Mouse (Mus musculus) midbrain, embryonic 13.5 days (tissue): ENCODE measurements around the gene Timmdc1. TPM values are rescaled to one million over a fixed set of nuclear protein-coding genes. Genes with fewer than 3 reads are reported as not detected.

Source experiments
- ATAC-seq: fragments of 200-750 bp; cut with Nextera tagmentation; 2 replicates; pipeline ENCODE4 v1.8.0; 2017; ENCODE audit warnings: mild to moderate bottlenecking, moderate TSS enrichment, moderate library complexity
- H3K27ac ChIP-seq: fragments of 300-500 bp; sonication (generic); 2 replicates; pipeline ENCODE4 v1.5.1; 2015; ENCODE audit warnings: inconsistent platforms, mild to moderate bottlenecking, moderate library complexity
- H3K27me3 ChIP-seq: fragments of 300-500 bp; sonication (generic); 2 replicates; pipeline ENCODE4 v1.6.1; 2015; ENCODE audit warnings: mild to moderate bottlenecking, inconsistent platforms
- H3K36me3 ChIP-seq: fragments of 300-500 bp; sonication (generic); 2 replicates; pipeline ENCODE4 v1.6.1; 2015; ENCODE audit warnings: mild to moderate bottlenecking, inconsistent platforms
- H3K4me1 ChIP-seq: fragments of 300-500 bp; sonication (generic); replicated peaks from 2 replicates; pipeline ENCODE4 v1.6.1; 2015; ENCODE audit warnings: inconsistent platforms
- H3K4me2 ChIP-seq: fragments of 300-500 bp; sonication (generic); replicated peaks from 2 replicates; pipeline ENCODE4 v1.6.1; 2015; ENCODE audit warnings: moderate library complexity, mild to moderate bottlenecking, inconsistent platforms
- H3K4me3 ChIP-seq: fragments of 300-500 bp; sonication (generic); replicated peaks from 2 replicates; pipeline ENCODE4 v1.5.1; 2015; ENCODE audit warnings: mild to moderate bottlenecking, inconsistent platforms
- H3K9ac ChIP-seq: fragments of 300-500 bp; sonication (generic); replicated peaks from 2 replicates; pipeline ENCODE4 v1.6.1; 2015; ENCODE audit warnings: mild to moderate bottlenecking, inconsistent platforms
- H3K9me3 ChIP-seq: fragments of 300-500 bp; sonication (generic); 2 replicates; pipeline ENCODE4 v1.6.1; 2016; ENCODE audit warnings: mild to moderate bottlenecking, inconsistent platforms
- WGBS: fragments of 180-500 bp; shearing (Covaris S2); methylation state at CpG from one replicate; pipeline ENCODE4 v1.1.7; 2015; 5-methylcytosine and 5-hydroxymethylcytosine counted together
- polyA plus RNA-seq: library from polyadenylated mRNA; unstranded; fragments of >200 nt; fragmentation: Nextera tagmentation; extraction: Ambion mirVana; gene quantifications from 2 replicates; pipeline ENCODE4 v1.2.1, GENCODE M21; 2015

The Timmdc1 gene
- polyA plus RNA-seq, 1 experiment from 2014 or later: 42.5 TPM

DNA sequence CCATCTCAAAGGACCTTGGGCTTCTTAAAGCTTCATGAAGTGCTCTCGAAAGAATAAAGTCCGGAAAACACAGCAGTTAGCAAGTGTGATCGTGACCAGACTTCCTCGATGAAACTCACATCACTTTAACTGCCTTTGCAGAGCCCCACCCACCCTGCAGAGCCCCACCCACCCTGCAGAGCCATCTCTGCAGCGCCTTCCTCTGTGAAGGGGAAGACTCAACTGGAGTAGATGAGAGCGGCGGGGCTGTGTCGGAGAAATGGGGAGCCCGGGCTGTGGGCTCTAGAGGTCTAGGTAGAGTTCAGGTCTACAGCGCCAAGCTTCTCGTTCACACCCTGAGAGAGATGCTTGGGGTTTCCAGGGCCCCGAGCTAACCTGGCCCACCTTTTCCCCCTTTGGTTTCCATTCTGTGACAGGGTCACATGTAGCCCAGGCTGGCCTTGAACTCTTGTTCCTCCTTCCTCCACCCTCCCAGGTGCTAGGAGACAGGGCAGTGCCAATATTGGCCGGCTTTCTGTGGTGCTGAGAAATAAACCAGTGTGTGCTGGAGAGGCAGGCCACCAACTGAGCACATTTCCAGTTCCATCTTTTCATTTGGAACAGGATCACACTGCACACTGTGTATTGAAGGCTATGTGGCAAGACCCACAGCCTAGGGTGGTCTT, 16.4 kb upstream of the Timmdc1 start:
- no peak overlapping the region for H3K27ac ChIP-seq
- H3K9me3 ChIP-seq: no peaks in the 10 kb centered on the region
- ATAC-seq: no peak
- peaks cover 94% of the 10 kb centered on the region for H3K36me3 ChIP-seq
- WGBS: 90% methylated on average over 13 of the region's 13 CpGs
- H3K9ac ChIP-seq: no peak overlapping the region
- no peak overlapping the region for H3K4me3 ChIP-seq
- H3K4me1 ChIP-seq: no peaks in the 10 kb centered on the region
- no peaks in the 10 kb centered on the region for H3K27me3 ChIP-seq
- H3K4me2 ChIP-seq: no peak overlapping the region

DNA sequence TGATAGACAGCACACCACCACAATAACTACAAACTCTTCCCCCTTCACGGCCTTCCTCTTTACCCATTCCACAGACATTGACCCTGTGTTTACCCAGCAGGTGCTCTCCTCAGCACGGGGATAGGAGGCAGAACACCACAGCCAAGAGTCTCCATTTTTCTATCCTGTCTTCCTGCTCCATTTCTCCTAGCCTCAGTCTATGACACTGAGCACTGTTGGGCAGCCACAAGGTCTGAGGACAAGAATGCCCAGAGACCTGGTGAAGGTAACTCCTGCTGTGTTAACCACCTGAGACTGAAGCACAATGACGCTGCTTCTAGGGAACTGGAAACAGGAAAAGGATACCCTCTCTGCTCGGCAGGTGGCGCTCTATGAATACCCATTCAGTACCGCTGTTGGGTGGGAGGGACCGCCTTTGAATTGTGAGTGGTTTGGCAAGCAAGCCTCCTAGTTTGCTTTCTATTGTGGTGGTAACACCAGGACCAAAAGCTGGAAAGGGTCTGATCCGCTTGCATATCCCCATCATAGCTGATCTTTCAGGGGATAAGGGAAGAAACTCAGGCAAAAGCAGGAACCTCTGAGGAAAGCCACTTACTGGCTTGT, 14.2 kb upstream of the Timmdc1 start:
- Histone ChIP-seq H3K27me3 (no peaks in the 10 kb centered on the region), H3K9ac (no peak overlapping the region), H3K27ac (no peak overlapping the region), H3K4me1 (no peaks in the 10 kb centered on the region), H3K9me3 (no peaks in the 10 kb centered on the region), H3K36me3 (peaks cover 95% of the 10 kb centered on the region), H3K4me2 (no peak overlapping the region), H3K4me3 (no peak overlapping the region)
- peak; percentile 34 for ATAC-seq
- WGBS: 42% methylated on average over 8 of the region's 8 CpGs

GRCm38 (mm10) chr16:38526264-38526663, 3.8 kb upstream of the Timmdc1 start:
- Histone ChIP-seq H3K27me3 (no peaks in the 10 kb centered on the region), H3K9me3 (no peaks in the 10 kb centered on the region), H3K4me2 (no peak overlapping the region), H3K4me1 (peaks cover 13% of the 10 kb centered on the region), H3K4me3 (no peak overlapping the region), H3K36me3 (peaks cover 67% of the 10 kb centered on the region), H3K27ac (no peak overlapping the region), H3K9ac (no peak overlapping the region)
- 94% methylated on average over 6 of the region's 6 CpGs for WGBS
- no peak for ATAC-seq

DNA sequence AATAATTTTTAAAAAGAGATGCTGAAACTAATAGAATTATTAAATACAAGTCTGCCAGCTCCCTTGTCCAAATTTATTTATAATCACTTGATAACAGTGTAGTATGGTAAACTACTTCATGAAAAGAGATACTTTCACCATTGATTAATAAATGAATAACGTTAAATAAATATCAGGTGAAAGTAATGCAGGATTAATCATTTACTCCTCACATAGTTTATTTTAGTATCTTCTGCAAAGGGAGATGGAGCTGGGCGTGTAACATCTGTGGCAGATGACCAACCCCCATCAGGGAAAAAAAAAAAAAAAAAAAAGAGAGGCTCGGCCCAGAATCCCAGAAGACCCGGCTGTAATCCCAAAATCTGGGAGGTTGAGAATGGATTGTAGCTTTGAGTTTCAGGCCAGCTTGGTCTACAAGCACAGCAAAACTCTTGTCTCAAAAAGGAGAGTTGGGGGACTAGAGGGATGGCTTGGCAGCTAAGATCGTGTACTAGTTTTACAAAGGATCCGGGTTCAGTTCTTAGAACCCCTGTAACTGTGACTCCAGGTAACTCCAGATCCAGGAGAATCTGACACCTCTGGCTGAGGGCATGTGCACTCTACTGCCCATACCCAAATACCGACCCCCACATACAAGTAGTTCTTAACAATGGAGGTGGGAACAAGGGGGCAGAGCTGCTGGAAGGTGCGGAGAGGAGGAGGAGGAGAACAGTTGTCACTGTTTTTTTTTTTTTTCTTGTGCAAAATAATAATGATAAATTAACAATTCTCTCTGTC, 1.1 kb downstream of the Timmdc1 start:
- ATAC-seq: no peak
- Histone ChIP-seq H3K4me1 (peaks cover 13% of the 10 kb centered on the region), H3K9me3 (no peaks in the 10 kb centered on the region), H3K27me3 (no peaks in the 10 kb centered on the region), H3K36me3 (peaks cover 40% of the 10 kb centered on the region), H3K4me2 (peak overlapping the region; percentile 69), H3K27ac (no peak overlapping the region), H3K4me3 (peak overlapping the region; percentile 96), H3K9ac (peak overlapping the region; percentile 91)
- 34% methylated on average over 8 of the region's 8 CpGs for WGBS

GRCm38 (mm10) chr16:38519140-38519539, 3.3 kb downstream of the Timmdc1 start:
- no peak overlapping the region for H3K4me2 ChIP-seq
- no peak overlapping the region for H3K9ac ChIP-seq
- no peak overlapping the region for H3K4me3 ChIP-seq
- 95% methylated on average over 2 of the region's 2 CpGs for WGBS
- no peaks in the 10 kb centered on the region for H3K27me3 ChIP-seq
- H3K36me3 ChIP-seq: peaks cover 33% of the 10 kb centered on the region
- peaks cover 13% of the 10 kb centered on the region for H3K4me1 ChIP-seq
- no peak for ATAC-seq
- no peaks in the 10 kb centered on the region for H3K9me3 ChIP-seq
- H3K27ac ChIP-seq: no peak overlapping the region

DNA sequence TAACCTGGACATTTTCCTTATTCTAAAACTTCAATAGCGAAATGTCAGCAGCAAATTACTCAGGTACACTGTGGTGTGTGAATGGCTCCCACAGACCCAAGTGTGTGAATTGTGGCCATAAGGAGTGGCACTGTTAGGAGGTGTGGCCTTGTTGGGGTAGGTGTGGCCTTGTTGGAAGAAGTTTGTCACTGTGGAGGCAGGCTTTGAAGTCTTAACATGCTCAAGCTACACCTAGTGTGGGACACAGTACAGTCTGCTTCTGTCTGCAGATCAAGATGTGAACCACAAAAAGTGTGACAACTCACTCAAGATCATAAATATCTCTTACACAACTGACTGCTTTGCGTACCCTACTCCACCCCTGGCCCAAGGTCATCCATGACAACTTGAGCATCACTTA, 11.6 kb downstream of the Timmdc1 start:
- Histone ChIP-seq H3K4me2 (no peak overlapping the region), H3K4me1 (no peaks in the 10 kb centered on the region), H3K27me3 (no peaks in the 10 kb centered on the region), H3K9ac (no peak overlapping the region), H3K27ac (no peak overlapping the region), H3K4me3 (no peak overlapping the region), H3K9me3 (no peaks in the 10 kb centered on the region), H3K36me3 (peaks cover 68% of the 10 kb centered on the region)
- WGBS: 100% methylated on average over 2 of the region's 2 CpGs
- no peak for ATAC-seq

- ATAC-seq: peak; percentile 92
- 74% methylated on average over 4 of the region's 4 CpGs for WGBS
These were observed 16.3 kb downstream of the Timmdc1 start for GRCm38 (mm10) chr16:38506041-38506634.

DNA sequence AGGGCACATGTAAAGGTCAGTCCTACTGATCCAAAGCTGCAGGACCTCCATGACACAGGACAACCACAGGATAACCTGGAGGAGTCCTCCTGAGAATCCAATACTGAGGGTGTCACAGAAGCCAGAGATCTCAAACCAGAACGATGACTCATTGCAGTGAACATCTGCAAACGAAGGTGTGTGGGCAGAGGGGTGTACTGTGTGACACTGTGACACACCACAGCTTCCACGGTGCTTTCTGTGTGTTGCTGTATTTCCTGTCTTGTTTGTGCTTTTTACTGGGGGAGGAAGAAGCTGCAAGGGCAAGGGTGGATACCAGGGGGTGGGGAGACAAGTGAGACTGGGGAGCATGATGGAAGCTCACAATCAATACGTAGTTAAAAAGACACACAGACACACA, 18.9 kb downstream of the Timmdc1 start:
- Histone ChIP-seq H3K4me1 (no peaks in the 10 kb centered on the region), H3K36me3 (peaks cover 72% of the 10 kb centered on the region)
- 92% methylated on average over 4 of the region's 4 CpGs for WGBS

More at GRCm38 (mm10) chr16:38506041-38506634, 16.3 kb downstream of the Timmdc1 start:
- Histone ChIP-seq H3K27me3 (no peaks in the 10 kb centered on the region), H3K4me3 (no peak overlapping the region), H3K36me3 (peaks cover 65% of the 10 kb centered on the region), H3K9me3 (no peaks in the 10 kb centered on the region), H3K9ac (no peak overlapping the region), H3K4me1 (no peaks in the 10 kb centered on the region), H3K4me2 (no peak overlapping the region), H3K27ac (no peak overlapping the region)

GRCm38 (mm10) chr16:38502469-38502868, 20.0 kb downstream of the Timmdc1 start:
- no peak for ATAC-seq
- Histone ChIP-seq H3K4me2 (no peak overlapping the region), H3K4me1 (no peaks in the 10 kb centered on the region), H3K27me3 (no peaks in the 10 kb centered on the region), H3K9ac (no peak overlapping the region), H3K27ac (no peak overlapping the region), H3K4me3 (no peak overlapping the region), H3K36me3 (peaks cover 73% of the 10 kb centered on the region), H3K9me3 (no peaks in the 10 kb centered on the region)
- 94% methylated on average over 10 of the region's 10 CpGs for WGBS

More for the DNA sequence above, 18.9 kb downstream of the Timmdc1 start:
- Histone ChIP-seq H3K4me2 (no peak overlapping the region), H3K27me3 (no peaks in the 10 kb centered on the region), H3K9ac (no peak overlapping the region), H3K27ac (no peak overlapping the region), H3K9me3 (no peaks in the 10 kb centered on the region), H3K4me3 (no peak overlapping the region)
- no peak for ATAC-seq

GRCm38 (mm10) chr16:38496604-38497140, 25.8 kb downstream of the Timmdc1 start:
- Histone ChIP-seq H3K9me3 (no peaks in the 10 kb centered on the region), H3K27me3 (no peaks in the 10 kb centered on the region), H3K9ac (no peak overlapping the region), H3K4me1 (no peaks in the 10 kb centered on the region), H3K4me2 (no peak overlapping the region), H3K27ac (no peak overlapping the region), H3K36me3 (peaks cover 46% of the 10 kb centered on the region), H3K4me3 (no peak overlapping the region)
- ATAC-seq: no peak
- WGBS: 83% methylated on average over 7 of the region's 7 CpGs

DNA sequence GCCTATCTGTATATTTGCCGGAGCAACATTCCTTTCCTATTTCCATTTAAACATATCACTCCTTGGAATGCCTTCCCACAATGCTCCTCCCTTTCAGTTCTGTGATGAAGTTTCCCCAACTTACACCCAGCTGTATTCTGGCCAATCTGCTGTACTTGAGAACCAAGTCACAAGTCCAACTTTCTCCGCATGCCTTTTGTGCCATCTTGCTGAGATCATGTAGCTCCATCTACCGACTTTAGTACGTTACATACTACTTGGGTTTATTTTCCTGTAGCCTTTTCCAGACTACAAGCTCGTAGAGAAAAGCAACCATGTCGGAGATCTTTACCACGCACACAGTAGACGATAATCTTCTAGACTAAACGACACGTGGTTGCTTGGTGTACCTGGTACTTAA, 28.6 kb downstream of the Timmdc1 start:
- Histone ChIP-seq H3K9me3 (no peaks in the 10 kb centered on the region), H3K4me1 (no peaks in the 10 kb centered on the region), H3K27ac (no peak overlapping the region), H3K27me3 (no peaks in the 10 kb centered on the region), H3K36me3 (peaks cover 25% of the 10 kb centered on the region), H3K4me2 (no peak overlapping the region), H3K9ac (no peak overlapping the region), H3K4me3 (no peak overlapping the region)
- 92% methylated on average over 10 of the region's 10 CpGs for WGBS
- no peak for ATAC-seq

DNA sequence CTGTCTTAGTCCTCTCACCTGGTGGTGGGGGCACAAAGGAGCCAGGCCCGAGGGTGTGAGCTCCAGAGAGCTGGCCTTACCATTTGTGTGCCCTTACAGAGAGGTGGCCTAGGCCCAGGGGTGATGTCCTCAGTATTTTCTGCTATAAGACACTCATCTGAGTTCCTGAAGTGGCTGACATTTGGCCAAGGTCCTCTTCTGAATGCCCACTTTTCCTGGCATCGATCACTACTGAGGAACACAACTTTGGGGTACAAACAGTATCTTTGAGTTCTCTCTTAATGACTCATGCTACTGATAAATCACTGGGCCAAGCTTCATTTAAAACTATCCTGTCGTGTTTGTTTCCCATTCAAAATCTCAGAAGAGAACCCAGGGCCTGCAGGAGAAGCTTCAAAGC, 29.9 kb downstream of the Timmdc1 start:
- peaks cover 13% of the 10 kb centered on the region for H3K36me3 ChIP-seq
- H3K27me3 ChIP-seq: no peaks in the 10 kb centered on the region
- no peak overlapping the region for H3K4me3 ChIP-seq
- H3K9me3 ChIP-seq: no peaks in the 10 kb centered on the region
- no peak for ATAC-seq
- no peak overlapping the region for H3K9ac ChIP-seq
- no peaks in the 10 kb centered on the region for H3K4me1 ChIP-seq
- H3K27ac ChIP-seq: no peak overlapping the region
- WGBS: 83% methylated on average over 3 of the region's 3 CpGs
- H3K4me2 ChIP-seq: no peak overlapping the region
